Mouse (Mus musculus) embryonic facial prominence, embryonic 12.5 days (tissue): ENCODE results near the gene Mllt3. TPM values are rescaled to one million over a fixed set of nuclear protein-coding genes. Genes with fewer than 3 reads are reported as not detected.

Source experiments
- ATAC-seq: fragments of 200-750 bp; cut with Nextera tagmentation; 2 replicates; pipeline ENCODE4 v1.8.0; 2017; ENCODE audit not compliant: insufficient number of reproducible peaks, insufficient read depth, low FRiP score, low TSS enrichment
- H3K27ac ChIP-seq: fragments of 300-500 bp; sonication (generic); 2 replicates; pipeline ENCODE4 v1.5.1; 2016; ENCODE audit warnings: mild to moderate bottlenecking
- H3K27me3 ChIP-seq: fragments of 300-500 bp; sonication (generic); 2 replicates; pipeline ENCODE4 v1.6.1; 2016; ENCODE audit warnings: mild to moderate bottlenecking, moderate library complexity
- H3K36me3 ChIP-seq: fragments of 300-500 bp; sonication (generic); 2 replicates; pipeline ENCODE4 v1.6.1; 2016; ENCODE audit warnings: mild to moderate bottlenecking
- H3K4me1 ChIP-seq: fragments of 300-500 bp; sonication (generic); 2 replicates; pipeline ENCODE4 v1.6.1; 2016
- H3K4me2 ChIP-seq: fragments of 300-500 bp; sonication (generic); replicated peaks from 2 replicates; pipeline ENCODE4 v1.6.1; 2016; ENCODE audit warnings: mild to moderate bottlenecking, moderate library complexity
- H3K4me3 ChIP-seq: fragments of 300-500 bp; sonication (generic); 2 replicates; pipeline ENCODE4 v1.5.1; 2016; ENCODE audit warnings: mild to moderate bottlenecking
- H3K9ac ChIP-seq: fragments of 300-500 bp; sonication (generic); 2 replicates; pipeline ENCODE4 v1.6.1; 2016; ENCODE audit warnings: mild to moderate bottlenecking, moderate library complexity
- H3K9me3 ChIP-seq: fragments of 300-500 bp; sonication (generic); 2 replicates; pipeline ENCODE4 v1.6.1; 2016; ENCODE audit warnings: mild to moderate bottlenecking, moderate library complexity
- WGBS: fragments of 180-500 bp; shearing (Covaris S2); methylation state at CpG from one replicate; pipeline ENCODE4 v1.1.7; 2016; 5-methylcytosine and 5-hydroxymethylcytosine counted together
- polyA plus RNA-seq: library from polyadenylated mRNA; unstranded; fragments of >200 nt; fragmentation: Nextera tagmentation; extraction: Ambion mirVana; gene quantifications from 2 replicates; pipeline ENCODE4 v1.2.1, GENCODE M21; 2016

Mllt3 gene
- polyA plus RNA-seq, 1 experiment from 2014 or later = 79.8 TPM

DNA sequence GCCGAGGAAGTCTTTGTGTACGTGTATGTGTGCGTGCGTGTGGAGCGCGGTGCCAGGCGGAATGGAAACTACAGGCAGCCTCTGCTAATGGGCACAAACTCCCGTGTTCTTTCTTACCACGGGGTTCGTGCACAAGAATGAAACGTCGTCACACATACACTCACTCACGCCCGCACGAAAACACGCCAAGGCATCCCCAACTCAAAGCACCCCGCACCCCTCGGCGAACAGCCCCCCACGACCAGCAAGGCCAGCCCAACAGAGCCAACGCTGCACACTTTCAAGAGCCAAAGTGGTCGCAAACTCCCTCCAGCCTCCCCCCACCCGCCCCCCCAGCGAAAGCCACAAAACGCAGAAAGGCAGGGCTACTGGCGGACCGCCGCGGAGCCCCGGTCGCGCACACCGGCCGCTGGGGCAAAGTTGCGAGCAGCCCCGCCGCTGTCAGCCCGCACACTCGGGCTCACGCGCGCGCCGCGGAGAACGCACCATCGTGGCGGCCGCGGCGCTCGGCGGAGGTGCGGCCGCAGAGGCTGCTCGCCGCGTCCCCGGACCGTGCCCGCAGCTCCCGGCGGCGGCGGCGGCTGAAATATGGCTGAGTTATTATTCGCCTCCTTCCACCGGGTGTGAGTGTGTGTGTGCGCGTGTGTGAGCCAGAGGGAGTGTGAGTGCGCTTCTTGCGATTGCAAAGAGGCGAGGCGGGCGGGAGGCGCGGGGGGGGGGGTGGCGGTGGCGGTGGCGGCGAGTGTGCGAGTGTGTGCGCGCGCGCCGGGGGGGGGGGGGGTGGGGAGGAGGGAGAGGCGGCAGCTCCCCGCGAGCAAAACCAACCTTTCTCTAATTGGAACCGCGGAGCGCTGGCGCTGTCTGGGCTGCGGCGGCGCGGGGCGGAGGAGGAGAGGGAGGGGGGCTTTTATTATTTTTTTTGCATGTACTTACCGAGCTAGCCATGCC is 739 bp downstream of the Mllt3 start:
- peaks cover 19% of the 10 kb centered on the region for H3K4me1 ChIP-seq
- peak; percentile 73 for ATAC-seq
- peak overlapping the region; percentile 99 for H3K27ac ChIP-seq
- H3K9ac ChIP-seq = peak overlapping the region; percentile 92
- 0 out of 2 replicates have a peak, but pooled peaks cover 6% of the 10 kb centered on the region for H3K36me3 ChIP-seq
- H3K4me2 ChIP-seq = peak overlapping the region; percentile 69
- H3K4me3 ChIP-seq = peak overlapping the region; percentile 92
- 0 out of 2 replicates have a peak, but pooled peaks cover 4% of the 10 kb centered on the region for H3K27me3 ChIP-seq
- no peaks in the 10 kb centered on the region for H3K9me3 ChIP-seq
- under 1% methylated on average over 75 of the region's 100 CpGs for WGBS

DNA sequence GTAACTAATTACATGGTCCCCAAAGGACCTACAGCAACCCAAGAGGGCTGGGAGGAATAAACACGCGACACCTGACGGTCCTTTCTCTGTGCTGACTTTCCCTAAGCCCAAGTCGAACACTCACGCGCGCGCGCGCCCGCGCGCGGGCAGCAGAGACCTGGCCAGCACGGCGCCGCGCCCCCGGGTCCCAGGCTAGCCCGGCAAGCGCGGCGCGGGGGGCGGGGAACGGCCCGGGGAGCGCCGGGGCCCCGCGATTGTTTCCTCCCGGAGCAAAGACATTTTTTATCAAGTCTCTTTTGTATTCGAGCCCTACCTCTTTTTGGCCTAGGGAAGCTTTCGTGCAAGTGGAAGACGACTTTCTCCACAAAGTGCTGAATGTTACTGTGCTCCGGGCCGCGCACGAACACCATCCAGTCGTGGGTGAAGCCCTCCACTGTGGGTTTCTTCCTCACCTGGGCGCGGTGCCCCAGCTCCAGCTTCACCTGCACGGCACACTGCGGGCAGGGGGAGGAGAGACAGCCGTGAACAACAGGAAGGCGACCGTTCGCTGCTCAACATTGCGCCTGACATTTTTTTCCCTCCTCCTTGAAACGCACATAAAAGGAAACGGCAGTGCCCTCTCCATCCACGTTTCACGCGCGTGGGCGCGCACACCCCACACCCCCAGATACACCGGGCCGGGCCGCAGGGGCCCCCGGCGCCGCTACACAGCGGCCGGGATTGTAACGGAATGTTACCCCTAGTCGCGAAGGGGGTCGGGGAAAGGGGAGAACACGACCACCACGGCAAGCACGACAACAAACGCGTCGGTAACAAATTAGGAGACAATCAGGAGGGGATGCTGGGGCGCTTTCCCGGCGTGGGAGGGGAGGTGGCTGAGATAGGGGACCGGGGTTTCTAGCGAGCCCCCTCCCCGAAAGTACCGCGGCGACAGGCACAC is 1.7 kb downstream of the Mllt3 start:
- peak overlapping the region; percentile 92 for H3K4me3 ChIP-seq
- peaks cover 19% of the 10 kb centered on the region for H3K4me1 ChIP-seq
- under 1% methylated on average over 84 of the region's 84 CpGs for WGBS
- peak overlapping the region; percentile 99 for H3K27ac ChIP-seq
- peaks cover 11% of the 10 kb centered on the region for H3K36me3 ChIP-seq
- H3K9ac ChIP-seq = peak overlapping the region; percentile 92
- peak overlapping the region; percentile 69 for H3K4me2 ChIP-seq
- no peaks in the 10 kb centered on the region for H3K9me3 ChIP-seq
- 0 out of 2 replicates have a peak, but pooled peaks cover 4% of the 10 kb centered on the region for H3K27me3 ChIP-seq
- ATAC-seq = no peak

DNA sequence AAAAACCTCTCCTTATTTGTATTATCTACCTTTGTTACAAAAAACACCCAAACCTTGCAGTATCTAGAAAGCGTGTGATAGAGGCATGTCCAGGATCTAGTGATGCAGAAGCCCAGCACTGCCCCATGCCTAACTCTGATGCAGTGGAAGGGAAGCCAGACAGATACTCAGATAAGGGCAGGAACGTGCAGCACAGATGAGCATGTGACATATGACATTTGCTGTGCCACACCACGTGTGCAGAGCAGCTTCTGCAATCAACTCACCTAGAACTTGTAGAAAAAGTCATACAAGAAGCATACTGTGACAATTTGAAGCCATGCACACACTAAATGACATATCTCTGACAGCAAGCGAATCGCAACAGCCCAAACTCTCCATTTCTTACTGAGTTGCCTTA is 9.6 kb downstream of the Mllt3 start:
- ATAC-seq = no peak
- H3K36me3 ChIP-seq = peaks cover 13% of the 10 kb centered on the region
- WGBS = 85% methylated on average over 5 of the region's 5 CpGs
- H3K4me2 ChIP-seq = no peak overlapping the region
- no peak overlapping the region for H3K9ac ChIP-seq
- no peaks in the 10 kb centered on the region for H3K9me3 ChIP-seq
- no peak overlapping the region for H3K4me3 ChIP-seq
- no peaks in the 10 kb centered on the region for H3K27me3 ChIP-seq
- no peaks in the 10 kb centered on the region for H3K4me1 ChIP-seq
- no peak overlapping the region for H3K27ac ChIP-seq

DNA sequence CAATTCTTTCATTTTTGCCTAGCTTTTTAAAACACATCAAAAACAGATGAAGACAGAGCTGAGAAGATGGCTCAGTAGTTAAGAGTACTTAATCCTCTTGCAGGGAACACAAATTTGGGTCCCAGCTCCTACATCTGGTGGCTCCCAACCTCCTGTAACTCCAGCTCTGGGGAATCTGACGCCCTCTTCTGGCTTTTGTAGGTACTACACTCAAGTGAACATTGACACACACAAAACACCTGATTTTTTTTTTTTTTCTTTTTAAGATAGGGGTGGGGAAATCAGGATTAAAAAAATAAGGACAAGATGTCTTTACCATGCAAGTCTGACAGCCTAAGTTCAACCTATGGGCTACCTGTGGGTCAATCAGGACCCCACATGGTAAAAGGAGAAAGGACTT is 10.5 kb downstream of the Mllt3 start:
- ATAC-seq = no peak
- H3K4me3 ChIP-seq = no peak overlapping the region
- H3K9ac ChIP-seq = no peak overlapping the region
- peaks cover 13% of the 10 kb centered on the region for H3K36me3 ChIP-seq
- 9% methylated on average over 1 of the region's 1 CpGs for WGBS
- peaks cover 4% of the 10 kb centered on the region for H3K4me1 ChIP-seq
- no peaks in the 10 kb centered on the region for H3K27me3 ChIP-seq
- H3K27ac ChIP-seq = no peak overlapping the region
- no peaks in the 10 kb centered on the region for H3K9me3 ChIP-seq
- no peak overlapping the region for H3K4me2 ChIP-seq

DNA sequence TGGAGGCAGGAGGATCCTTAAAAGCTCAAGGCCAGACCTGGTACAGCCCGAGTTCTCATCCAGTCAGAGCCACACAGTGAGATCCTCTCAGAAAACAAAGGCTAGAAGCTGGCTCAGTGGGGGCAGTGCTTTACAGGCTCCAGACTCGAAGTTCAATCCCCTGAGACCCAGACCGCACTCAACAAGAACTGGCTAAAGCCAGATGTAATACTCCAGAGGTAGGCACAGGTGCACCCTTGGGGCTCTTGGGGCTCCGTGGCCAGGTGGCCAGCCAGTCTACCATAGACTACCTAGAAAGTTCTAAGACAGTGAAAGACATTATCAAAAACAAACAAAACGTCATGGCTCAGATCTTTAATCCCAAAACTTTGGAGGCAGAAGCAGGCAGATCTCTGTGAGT is 12.7 kb downstream of the Mllt3 start:
- H3K4me2 ChIP-seq = no peak overlapping the region
- no peaks in the 10 kb centered on the region for H3K9me3 ChIP-seq
- H3K36me3 ChIP-seq = peaks cover 7% of the 10 kb centered on the region; the same call in 1 of the 2 replicates
- peaks cover 17% of the 10 kb centered on the region for H3K4me1 ChIP-seq
- H3K27me3 ChIP-seq = no peaks in the 10 kb centered on the region
- no peak overlapping the region for H3K9ac ChIP-seq
- WGBS = 72% methylated on average over 5 of the region's 5 CpGs
- ATAC-seq = no peak
- H3K27ac ChIP-seq = no peak overlapping the region
- no peak overlapping the region for H3K4me3 ChIP-seq

DNA sequence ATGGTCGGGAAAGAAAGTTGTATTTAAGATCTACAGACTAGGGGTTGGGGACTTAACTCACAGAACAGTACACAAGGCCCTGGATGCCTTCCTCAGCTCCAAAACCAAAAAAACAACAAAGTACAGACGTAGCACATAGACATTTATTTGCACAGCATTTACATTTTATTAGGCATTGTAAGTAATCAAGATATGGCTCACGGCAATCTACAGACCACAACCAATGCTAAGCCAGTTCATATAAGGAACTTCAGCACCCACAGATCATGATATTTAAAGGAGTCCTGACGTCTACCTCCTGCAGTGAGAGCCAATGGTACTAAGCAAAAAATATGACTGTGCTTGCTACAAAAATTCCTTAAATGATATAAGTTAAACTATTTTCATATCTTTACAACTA is 13.5 kb downstream of the Mllt3 start:
- no peak for ATAC-seq
- Histone ChIP-seq H3K9ac (no peak overlapping the region), H3K27me3 (no peaks in the 10 kb centered on the region), H3K27ac (no peak overlapping the region), H3K4me1 (peaks cover 24% of the 10 kb centered on the region), H3K36me3 (peaks cover 7% of the 10 kb centered on the region; the same call in 1 of the 2 replicates), H3K4me3 (no peak overlapping the region), H3K9me3 (no peaks in the 10 kb centered on the region), H3K4me2 (no peak overlapping the region)
- WGBS = 82% methylated on average over 4 of the region's 4 CpGs

DNA sequence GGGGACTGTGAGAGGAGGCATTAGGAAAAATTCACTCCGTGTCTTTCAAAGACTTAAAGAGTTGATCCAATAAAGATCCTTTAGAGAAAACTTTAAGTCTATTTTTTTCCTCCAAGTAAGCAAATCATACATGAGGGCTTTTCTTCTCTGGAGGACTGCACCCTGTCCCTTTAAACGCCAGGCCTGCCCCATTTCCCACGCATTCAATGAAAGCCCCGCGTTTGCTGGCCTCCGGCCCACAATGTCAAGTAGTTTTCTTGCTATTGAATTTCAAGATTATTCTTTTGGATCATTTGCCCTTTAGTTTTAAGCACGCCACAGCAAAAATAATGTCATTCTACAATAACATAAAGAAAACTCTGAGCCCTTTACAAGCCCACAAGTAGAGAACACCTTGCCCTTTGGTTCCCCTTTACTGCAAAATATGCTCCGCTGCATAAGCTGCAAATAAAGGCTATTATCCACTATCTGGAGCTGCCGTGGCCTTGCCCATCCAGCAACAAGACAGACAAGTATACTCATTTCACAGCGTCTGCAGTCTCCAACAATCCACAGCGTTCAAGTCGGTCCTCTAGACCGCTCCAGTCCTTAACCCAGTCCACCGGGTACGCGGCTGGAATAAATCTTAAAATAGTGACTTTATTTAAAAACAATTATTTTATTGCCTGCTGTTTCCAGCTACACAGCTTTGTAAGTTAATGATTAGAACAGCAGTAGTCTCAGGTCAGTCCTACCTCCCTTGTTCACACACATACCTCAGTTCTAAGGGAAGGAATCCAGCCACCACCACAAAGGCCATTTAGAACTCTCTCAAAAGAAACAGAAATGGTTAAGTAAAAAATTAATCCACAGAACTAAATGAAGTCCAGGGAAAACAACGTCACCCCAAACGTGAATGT is 15.5 kb downstream of the Mllt3 start:
- Histone ChIP-seq H3K4me2 (0 out of 2 replicates have a peak overlapping the region, but pooled peaks have one; percentile 12), H3K36me3 (no peaks in the 10 kb centered on the region), H3K4me3 (no peak overlapping the region), H3K27me3 (no peaks in the 10 kb centered on the region), H3K9ac (no peak overlapping the region), H3K27ac (no peak overlapping the region), H3K9me3 (no peaks in the 10 kb centered on the region), H3K4me1 (peaks cover 38% of the 10 kb centered on the region)
- no peak for ATAC-seq
- 53% methylated on average over 18 of the region's 18 CpGs for WGBS

DNA sequence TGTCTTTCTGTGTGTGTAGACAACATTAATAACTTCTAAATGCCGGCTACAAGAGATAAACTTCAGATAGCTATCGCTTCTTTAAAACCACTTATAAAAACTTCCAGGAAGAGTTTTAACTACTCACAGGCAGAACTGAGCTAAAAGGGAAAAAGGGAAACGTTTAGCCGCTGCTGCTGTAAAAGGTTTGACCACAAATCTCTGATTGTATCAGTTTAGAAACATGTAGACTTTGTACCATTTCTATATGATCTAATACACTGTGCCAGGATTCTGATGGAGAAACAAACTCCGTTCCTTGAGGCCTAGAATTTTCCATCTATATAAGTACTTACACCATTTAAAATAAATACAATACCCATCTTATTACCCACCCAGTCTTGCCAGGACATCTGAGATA is 17.4 kb downstream of the Mllt3 start:
- no peaks in the 10 kb centered on the region for H3K27me3 ChIP-seq
- H3K27ac ChIP-seq = no peak overlapping the region
- H3K9ac ChIP-seq = no peak overlapping the region
- no peak for ATAC-seq
- H3K36me3 ChIP-seq = peaks cover 8% of the 10 kb centered on the region
- H3K4me2 ChIP-seq = no peak overlapping the region
- no peak overlapping the region for H3K4me3 ChIP-seq
- H3K4me1 ChIP-seq = peaks cover 47% of the 10 kb centered on the region
- H3K9me3 ChIP-seq = no peaks in the 10 kb centered on the region
- WGBS = 63% methylated on average over 5 of the region's 5 CpGs

DNA sequence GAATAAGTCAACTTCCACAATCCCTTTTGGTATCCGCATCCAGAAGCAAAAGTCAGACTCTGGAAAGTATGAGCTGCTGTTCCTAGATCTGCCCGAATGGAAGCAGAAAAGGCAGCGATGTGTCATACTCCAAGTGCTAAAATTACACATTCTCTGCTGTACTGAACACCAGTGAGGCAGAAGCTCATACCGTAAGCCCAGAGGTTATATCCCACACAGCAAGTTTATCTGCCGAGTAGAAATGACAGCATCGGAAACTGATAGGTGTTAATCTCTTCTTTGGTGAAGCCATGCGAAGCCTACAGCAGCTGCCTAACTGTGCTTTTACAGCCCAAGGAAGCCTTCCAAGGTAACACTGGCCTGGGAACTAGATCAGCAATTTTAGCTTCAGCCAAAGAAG is 17.9 kb downstream of the Mllt3 start:
- Histone ChIP-seq H3K4me2 (no peak overlapping the region), H3K36me3 (peaks cover 8% of the 10 kb centered on the region), H3K9me3 (no peaks in the 10 kb centered on the region), H3K27ac (no peak overlapping the region), H3K4me1 (peaks cover 47% of the 10 kb centered on the region), H3K9ac (no peak overlapping the region), H3K27me3 (no peaks in the 10 kb centered on the region), H3K4me3 (no peak overlapping the region)
- WGBS = 69% methylated on average over 7 of the region's 7 CpGs
- ATAC-seq = no peak

DNA sequence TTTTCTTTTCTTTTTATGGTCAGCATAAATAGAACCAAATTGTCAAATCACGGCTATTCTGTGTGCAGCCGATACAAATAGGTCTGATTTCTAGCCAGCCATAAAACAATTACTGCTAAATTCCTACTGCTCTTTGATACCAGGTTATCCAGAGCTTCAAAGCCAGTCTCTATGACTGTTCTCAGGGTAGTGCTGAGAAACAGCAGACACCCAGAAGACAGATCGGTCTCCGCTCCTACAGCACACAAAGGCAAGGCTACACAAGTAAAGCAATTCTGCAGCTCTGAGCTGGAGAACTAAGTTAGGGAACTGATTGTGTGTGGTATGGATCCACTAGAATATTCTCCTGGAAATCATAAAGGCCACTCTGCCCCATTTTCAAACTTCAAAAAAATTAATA is 20.4 kb downstream of the Mllt3 start:
- Histone ChIP-seq H3K9me3 (no peaks in the 10 kb centered on the region), H3K27me3 (no peaks in the 10 kb centered on the region), H3K27ac (no peak overlapping the region), H3K4me2 (no peak overlapping the region), H3K36me3 (peaks cover 13% of the 10 kb centered on the region), H3K4me1 (peaks cover 44% of the 10 kb centered on the region), H3K4me3 (no peak overlapping the region), H3K9ac (no peak overlapping the region)
- WGBS = 56% methylated on average over 4 of the region's 4 CpGs
- no peak for ATAC-seq
